Mouse (Mus musculus): ENCODE measurements around the gene Mfap4. TPM values are rescaled to one million over a fixed set of nuclear protein-coding genes. Genes with fewer than 3 reads are reported as not detected.
A peak's percentile ranks its signal among the peaks of the same experiment; 100 is the strongest.

Mfap4 gene
- polyA plus RNA-seq, 1 experiment = 12.0 TPM

- no peak for TF ChIP-seq CTCF (conservative IDR thresholded peaks at IDR 0.05; ENCODE audit: insufficient read depth, insufficient read length, low read depth, low read length)
- TF ChIP-seq POLR2A (IDR thresholded peaks at IDR 0.05; ENCODE audit: low read depth, low read length) = no peak
- H3K36me3 ChIP-seq (ENCODE audit: control insufficient read depth, insufficient read depth, low read length) = no peaks in the 10 kb centered on the region
- WGBS = 95% methylated on average over 8 of the region's 8 CpGs
- no peak for DNase-seq
- H3K27me3 ChIP-seq (replicated peaks; ENCODE audit: control insufficient read depth, insufficient read depth, low read length) = no peaks in the 10 kb centered on the region
- H3K4me1 ChIP-seq (ENCODE audit: control insufficient read depth, insufficient read depth, low read length) = peaks cover 5% of the 10 kb centered on the region; the same call in 1 of the 2 replicates
- no peak overlapping the region for H3K4me3 ChIP-seq (ENCODE audit: insufficient read depth, low read depth, low read length)
- H3K27ac ChIP-seq (ENCODE audit: insufficient read depth, low read depth, low read length) = no peak overlapping the region
Measured at GRCm38 (mm10) chr11:61489874-61490273, 4.6 kb downstream of the Mfap4 start.

DNA sequence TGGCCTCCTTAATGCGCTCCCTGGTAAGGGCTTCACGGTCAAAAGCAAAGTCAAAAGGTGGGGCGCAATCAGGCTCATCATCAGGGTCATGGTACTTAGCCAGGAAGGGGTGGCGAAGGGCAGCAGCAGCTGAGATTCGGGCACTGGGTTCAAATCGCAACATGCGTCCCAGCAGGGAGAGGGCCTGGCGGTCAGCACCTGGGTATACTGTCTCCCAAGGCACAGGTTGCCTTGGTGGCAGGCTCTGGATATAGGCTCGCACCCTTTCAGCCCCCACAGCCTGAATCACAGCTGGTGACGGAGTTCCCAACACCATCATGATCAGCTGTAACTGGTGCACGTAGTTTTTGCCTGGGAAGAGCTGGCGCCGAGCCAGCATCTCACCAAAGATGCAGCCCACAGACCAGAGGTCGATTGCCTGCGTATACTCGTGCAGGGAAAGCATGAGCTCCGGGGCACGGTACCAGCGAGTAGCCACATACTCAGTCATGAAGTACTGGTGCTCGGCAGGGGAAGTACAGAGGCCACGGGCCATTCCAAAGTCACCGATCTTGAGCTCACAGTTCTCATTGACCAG lies 5.8 kb downstream of the Mfap4 start:
- no peak for DNase-seq
- WGBS = 85% methylated on average over 22 of the region's 22 CpGs
- Histone ChIP-seq H3K4me3 (ENCODE audit: insufficient read depth, low read depth, low read length) (no peak overlapping the region), H3K4me1 (ENCODE audit: control insufficient read depth, insufficient read depth, low read length) (peaks cover 5% of the 10 kb centered on the region; the same call in 1 of the 2 replicates), H3K36me3 (ENCODE audit: control insufficient read depth, insufficient read depth, low read length) (no peaks in the 10 kb centered on the region), H3K27me3 (replicated peaks; ENCODE audit: control insufficient read depth, insufficient read depth, low read length) (no peaks in the 10 kb centered on the region), H3K27ac (ENCODE audit: insufficient read depth, low read depth, low read length) (no peak overlapping the region)
- TF ChIP-seq POLR2A (IDR thresholded peaks at IDR 0.05; ENCODE audit: low read depth, low read length) (no peak), CTCF (conservative IDR thresholded peaks at IDR 0.05; ENCODE audit: insufficient read depth, insufficient read length, low read depth, low read length) (no peak)

- 76% methylated on average over 12 of the region's 12 CpGs for WGBS
- Histone ChIP-seq H3K4me1 (ENCODE audit: control insufficient read depth, insufficient read depth, low read length) (peaks cover 5% of the 10 kb centered on the region; the same call in 1 of the 2 replicates), H3K27ac (ENCODE audit: insufficient read depth, low read depth, low read length) (no peak overlapping the region), H3K4me3 (ENCODE audit: insufficient read depth, low read depth, low read length) (peak overlapping the region; percentile 75), H3K27me3 (replicated peaks; ENCODE audit: control insufficient read depth, insufficient read depth, low read length) (no peaks in the 10 kb centered on the region), H3K36me3 (ENCODE audit: control insufficient read depth, insufficient read depth, low read length) (no peaks in the 10 kb centered on the region)
- TF ChIP-seq POLR2A (IDR thresholded peaks at IDR 0.05; ENCODE audit: low read depth, low read length) = no peak
- no peak for TF ChIP-seq CTCF (conservative IDR thresholded peaks at IDR 0.05; ENCODE audit: insufficient read depth, insufficient read length, low read depth, low read length)
- no peak for DNase-seq
Measured at GRCm38 (mm10) chr11:61492749-61493401, 7.6 kb downstream of the Mfap4 start.

- Histone ChIP-seq H3K27me3 (replicated peaks; ENCODE audit: control insufficient read depth, insufficient read depth, low read length) (no peaks in the 10 kb centered on the region), H3K4me1 (ENCODE audit: control insufficient read depth, insufficient read depth, low read length) (peaks cover 5% of the 10 kb centered on the region; the same call in 1 of the 2 replicates), H3K4me3 (ENCODE audit: insufficient read depth, low read depth, low read length) (peak overlapping the region; percentile 75), H3K36me3 (ENCODE audit: control insufficient read depth, insufficient read depth, low read length) (no peaks in the 10 kb centered on the region), H3K27ac (ENCODE audit: insufficient read depth, low read depth, low read length) (peak overlapping the region; percentile 22; the same call in 1 of the 2 replicates)
- TF ChIP-seq CTCF (conservative IDR thresholded peaks at IDR 0.05; ENCODE audit: insufficient read depth, insufficient read length, low read depth, low read length) (no peak), POLR2A (IDR thresholded peaks at IDR 0.05; ENCODE audit: low read depth, low read length) (no peak)
- WGBS = under 1% methylated on average over 50 of the region's 50 CpGs
- no peak for DNase-seq
Measured at GRCm38 (mm10) chr11:61493525-61494128, 8.4 kb downstream of the Mfap4 start.

GRCm38 (mm10) chr11:61494129-61494997 lies 9.1 kb downstream of the Mfap4 start, which contains the start of gene Mapk7:
Gene Mapk7 (minus strand): TSS chr11:61494406.
- Histone ChIP-seq H3K4me1 (ENCODE audit: control insufficient read depth, insufficient read depth, low read length) (peaks cover 5% of the 10 kb centered on the region; the same call in 1 of the 2 replicates), H3K4me3 (ENCODE audit: insufficient read depth, low read depth, low read length) (peak within 1 kb of the TSS; percentile 75), H3K27me3 (replicated peaks; ENCODE audit: control insufficient read depth, insufficient read depth, low read length) (no peaks in the 10 kb centered on the region), H3K27ac (ENCODE audit: insufficient read depth, low read depth, low read length) (peak within 1 kb of the TSS; percentile 93), H3K36me3 (ENCODE audit: control insufficient read depth, insufficient read depth, low read length) (no peaks in the 10 kb centered on the region)
- under 1% methylated on average over 62 of the region's 62 CpGs for WGBS
- TF ChIP-seq CTCF (conservative IDR thresholded peaks at IDR 0.05; ENCODE audit: insufficient read depth, insufficient read length, low read depth, low read length) = no peak
- no peak for TF ChIP-seq POLR2A (IDR thresholded peaks at IDR 0.05; ENCODE audit: low read depth, low read length)
- DNase-seq = peak; percentile 99

DNA sequence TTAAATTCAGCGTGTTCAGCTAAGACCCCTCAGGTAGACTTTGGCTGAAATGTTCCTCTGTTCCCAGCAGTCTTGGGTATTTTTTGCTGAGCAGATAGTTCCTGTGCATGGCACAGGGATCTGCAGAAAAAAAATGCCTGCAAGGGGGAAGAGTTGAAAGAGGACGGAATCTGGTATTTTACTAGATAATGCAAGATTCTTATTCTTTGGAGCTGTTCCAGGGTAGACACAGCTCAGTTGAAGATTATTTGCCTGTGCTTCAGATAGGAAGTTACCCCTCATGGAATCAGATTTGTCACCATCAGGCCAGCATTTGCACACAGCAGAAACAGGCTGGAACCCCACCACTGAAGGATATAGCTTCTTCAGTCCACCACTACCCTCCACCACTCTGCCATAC lies 10.3 kb downstream of the Mfap4 start:
- WGBS = 77% methylated on average over 2 of the region's 2 CpGs
- no peak for TF ChIP-seq POLR2A (IDR thresholded peaks at IDR 0.05; ENCODE audit: low read depth, low read length)
- no peak for TF ChIP-seq CTCF (conservative IDR thresholded peaks at IDR 0.05; ENCODE audit: insufficient read depth, insufficient read length, low read depth, low read length)
- H3K27ac ChIP-seq (ENCODE audit: insufficient read depth, low read depth, low read length) = no peak overlapping the region

More for the DNA sequence above, 10.3 kb downstream of the Mfap4 start:
- Histone ChIP-seq H3K27me3 (replicated peaks; ENCODE audit: control insufficient read depth, insufficient read depth, low read length) (no peaks in the 10 kb centered on the region), H3K4me3 (ENCODE audit: insufficient read depth, low read depth, low read length) (no peak overlapping the region), H3K36me3 (ENCODE audit: control insufficient read depth, insufficient read depth, low read length) (no peaks in the 10 kb centered on the region), H3K4me1 (ENCODE audit: control insufficient read depth, insufficient read depth, low read length) (peaks cover 5% of the 10 kb centered on the region; the same call in 1 of the 2 replicates)
- no peak for DNase-seq

Data from kidney, adult 2 months (tissue).